Mouse (Mus musculus) thymus, postnatal 14 days (tissue): ENCODE results near the gene D10Wsu102e.
A peak's percentile ranks its signal among the peaks of the same experiment; 100 is the strongest.
"Not testable (repeated sequence)": the region's sequence is repeated elsewhere in the genome, so short reads cannot be mapped to it uniquely, and the experiment has no call there.

ENCODE experiments used
- DNase-seq: peaks from one replicate; pipeline ENCODE4 v3.0.0; 2021

D10Wsu102e gene

GRCm38 (mm10) chr10:83400896-83401295, 40.9 kb downstream of the D10Wsu102e start:
- DNase-seq = not testable (repeated sequence)

GRCm38 (mm10) chr10:83405031-83405430, 45.0 kb downstream of the D10Wsu102e start:
- no peak for DNase-seq

GRCm38 (mm10) chr10:83405711-83406110, 45.7 kb downstream of the D10Wsu102e start:
- no peak for DNase-seq

- no peak for DNase-seq
These were observed 47.1 kb downstream of the D10Wsu102e start for GRCm38 (mm10) chr10:83407141-83407540.

GRCm38 (mm10) chr10:83418466-83418865, 58.4 kb downstream of the D10Wsu102e start:
- DNase-seq = not testable (repeated sequence)

- DNase-seq = no peak
These were observed 88.6 kb downstream of the D10Wsu102e start for GRCm38 (mm10) chr10:83448582-83448981.

GRCm38 (mm10) chr10:83457531-83457930, 97.5 kb downstream of the D10Wsu102e start:
- DNase-seq = no peak

GRCm38 (mm10) chr10:83475226-83475625, 115.2 kb downstream of the D10Wsu102e start:
- no peak for DNase-seq

- no peak for DNase-seq
These were observed 117.3 kb downstream of the D10Wsu102e start for GRCm38 (mm10) chr10:83477286-83477685.

GRCm38 (mm10) chr10:83490506-83490905, 130.5 kb downstream of the D10Wsu102e start:
- DNase-seq = no peak

GRCm38 (mm10) chr10:83497321-83497720, 137.3 kb downstream of the D10Wsu102e start:
- DNase-seq = no peak

GRCm38 (mm10) chr10:83508962-83509660, 149.1 kb downstream of the D10Wsu102e start:
- DNase-seq = peak; percentile 49

- no peak for DNase-seq
These were observed 151.3 kb downstream of the D10Wsu102e start for GRCm38 (mm10) chr10:83511304-83511703.

GRCm38 (mm10) chr10:83513736-83514135, 153.7 kb downstream of the D10Wsu102e start:
- no peak for DNase-seq

GRCm38 (mm10) chr10:83520990-83521389, 161.0 kb downstream of the D10Wsu102e start:
- DNase-seq = peak; percentile 11

- not testable (repeated sequence) for DNase-seq
These were observed 164.2 kb downstream of the D10Wsu102e start for GRCm38 (mm10) chr10:83524238-83524637.

- DNase-seq = no peak
These were observed 170.5 kb downstream of the D10Wsu102e start for GRCm38 (mm10) chr10:83530384-83530967.

- DNase-seq = no peak
These were observed 173.4 kb downstream of the D10Wsu102e start for GRCm38 (mm10) chr10:83533258-83533909.

GRCm38 (mm10) chr10:83533910-83534283, 173.9 kb downstream of the D10Wsu102e start, which contains the start of gene Aldh1l2:
Gene Aldh1l2 (minus strand): TSS chr10:83534140.
- peak; percentile 57 for DNase-seq

GRCm38 (mm10) chr10:83536436-83536835, 176.4 kb downstream of the D10Wsu102e start:
- no peak for DNase-seq
